Mouse (Mus musculus) liver, postnatal 0 days (tissue): ENCODE measurements around the gene Ttn.

Experiments
- CTCF ChIP-seq: sonication (generic); IDR thresholded peaks from 2 replicates; pipeline ENCODE4 v1.5.1; 2016; ENCODE audit warnings: antibody characterized with exemption, low read depth
- EP300 ChIP-seq: IDR thresholded peaks from 2 replicates; pipeline ENCODE4 v1.6.1; 2016; ENCODE audit warnings: antibody characterized with exemption, low read depth, mild to moderate bottlenecking

GRCm38 (mm10) chr2:76966582-76966981, 15.8 kb downstream of the Ttn start:
- TF ChIP-seq EP300 (no peak), CTCF (no peak)
